Mouse (Mus musculus): ENCODE measurements around the gene Odf3b.

Gene Odf3b

GRCm38 (mm10) chr15:89378831-89379401, at the start of gene Odf3b:
Gene Odf3b (minus strand): TSS chr15:89379282.
- DNase-seq: peak; percentile 45 to 52

- no peak for DNase-seq
These were observed 49.2 kb upstream of the Odf3b start for GRCm38 (mm10) chr15:89428136-89428790.

GRCm38 (mm10) chr15:89426716-89427115, 47.6 kb upstream of the Odf3b start:
- DNase-seq: peak in 1 of 2 experiments; percentile 18

GRCm38 (mm10) chr15:89425711-89426121, 46.6 kb upstream of the Odf3b start, which contains the start of gene Cpt1b:
Gene Cpt1b (minus strand): TSS chr15:89425863.
- peak in 1 of 2 experiments; percentile 30 for DNase-seq

- no peak for DNase-seq
These were observed 45.5 kb upstream of the Odf3b start for GRCm38 (mm10) chr15:89424621-89425020.

GRCm38 (mm10) chr15:89421938-89422337, 42.9 kb upstream of the Odf3b start:
- no peak for DNase-seq

GRCm38 (mm10) chr15:89415282-89415681, 36.2 kb upstream of the Odf3b start:
- no peak for DNase-seq

- no peak for DNase-seq
These were observed 31.0 kb upstream of the Odf3b start, which contains the start of gene Syce3 for GRCm38 (mm10) chr15:89410118-89410517. Gene Syce3 (minus strand): TSS chr15:89410503.

GRCm38 (mm10) chr15:89406691-89407090, 27.6 kb upstream of the Odf3b start:
- no peak for DNase-seq

GRCm38 (mm10) chr15:89404831-89405623, 25.9 kb upstream of the Odf3b start:
- no peak for DNase-seq

- DNase-seq: no peak
These were observed 23.4 kb upstream of the Odf3b start for GRCm38 (mm10) chr15:89402471-89402870.

- no peak for DNase-seq
These were observed 20.6 kb upstream of the Odf3b start for GRCm38 (mm10) chr15:89399716-89400115.

GRCm38 (mm10) chr15:89398146-89398545, 19.1 kb upstream of the Odf3b start:
- DNase-seq: no peak

- no peak for DNase-seq
These were observed 17.8 kb upstream of the Odf3b start for GRCm38 (mm10) chr15:89396883-89397282.

GRCm38 (mm10) chr15:89390081-89390480, 11.0 kb upstream of the Odf3b start:
- no peak for DNase-seq

GRCm38 (mm10) chr15:89387127-89387526, 8.0 kb upstream of the Odf3b start:
- no peak for DNase-seq

GRCm38 (mm10) chr15:89384617-89385016, 5.5 kb upstream of the Odf3b start, which contains the start of gene Klhdc7b:
Gene Klhdc7b (plus strand): TSS chr15:89384917.
- no peak for DNase-seq

GRCm38 (mm10) chr15:89379429-89379828, 347 bp upstream of the Odf3b start:
- peak in 1 of 2 experiments; percentile 35 for DNase-seq

GRCm38 (mm10) chr15:89377938-89378828, 899 bp downstream of the Odf3b start:
- DNase-seq: no peak

GRCm38 (mm10) chr15:89377362-89377761, 1.7 kb downstream of the Odf3b start:
- DNase-seq: no peak

- no peak for DNase-seq
These were observed 2.1 kb downstream of the Odf3b start, which contains the start of gene Tymp for GRCm38 (mm10) chr15:89376957-89377356. Gene Tymp (minus strand): TSS chr15:89377039.

- DNase-seq: no peak
These were observed 3.0 kb downstream of the Odf3b start for GRCm38 (mm10) chr15:89376040-89376439.
